Mouse (Mus musculus) fibroblast of lung, adult 2 months (primary cell): ENCODE results near the gene Srebf1.

Experiments used
- DNase-seq: peaks from one replicate; pipeline ENCODE4 v3.0.0-alpha.2; 2011; ENCODE audit warnings: low read depth

Gene Srebf1

DNA sequence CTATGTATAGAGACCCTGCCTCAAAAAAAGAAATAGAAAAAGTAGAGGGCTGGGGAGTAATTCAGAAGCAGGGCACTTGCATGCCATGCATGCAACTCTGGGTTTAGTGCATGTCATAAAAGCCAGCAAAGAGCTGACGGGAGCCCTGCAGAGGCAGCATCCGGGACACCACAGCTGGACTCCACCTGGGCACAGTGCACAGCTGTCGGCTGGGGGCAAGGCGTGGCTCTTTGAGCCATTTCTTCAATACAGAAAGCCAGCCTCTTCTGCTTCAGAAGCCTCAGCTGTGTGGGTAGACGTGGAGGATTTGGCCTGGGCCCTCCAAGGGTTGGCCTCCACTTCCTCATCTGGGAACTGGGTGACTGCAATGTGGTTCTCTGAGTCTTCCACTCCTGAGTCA is 13.0 kb upstream of the Srebf1 start:
- DNase-seq: no peak

DNA sequence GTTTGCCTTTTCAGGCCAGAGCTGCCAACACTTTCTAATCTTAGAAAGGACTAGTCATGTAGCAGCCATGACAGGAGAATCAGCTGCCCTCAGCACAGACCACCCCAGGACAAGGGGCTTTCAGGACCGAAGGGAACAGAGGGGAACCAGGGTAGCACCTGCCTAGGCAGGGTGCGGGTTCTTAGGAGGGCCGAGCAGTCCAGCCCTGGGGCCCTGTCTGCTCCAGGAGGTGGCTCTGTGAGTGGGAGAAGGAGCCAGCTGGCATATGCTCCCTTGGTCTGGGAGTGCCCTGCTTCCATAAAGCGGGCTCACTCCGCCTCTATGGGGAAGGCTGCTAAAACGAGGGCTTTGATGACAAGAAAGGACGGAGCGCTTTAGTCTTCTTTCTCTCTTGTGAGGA is 10.9 kb upstream of the Srebf1 start:
- DNase-seq: no peak

- DNase-seq: no peak
These were observed 10.2 kb upstream of the Srebf1 start for GRCm38 (mm10) chr11:60232441-60233058.

GRCm38 (mm10) chr11:60231951-60232350 is 9.6 kb upstream of the Srebf1 start:
- DNase-seq: no peak

GRCm38 (mm10) chr11:60231326-60231725 is 8.9 kb upstream of the Srebf1 start:
- DNase-seq: no peak

DNA sequence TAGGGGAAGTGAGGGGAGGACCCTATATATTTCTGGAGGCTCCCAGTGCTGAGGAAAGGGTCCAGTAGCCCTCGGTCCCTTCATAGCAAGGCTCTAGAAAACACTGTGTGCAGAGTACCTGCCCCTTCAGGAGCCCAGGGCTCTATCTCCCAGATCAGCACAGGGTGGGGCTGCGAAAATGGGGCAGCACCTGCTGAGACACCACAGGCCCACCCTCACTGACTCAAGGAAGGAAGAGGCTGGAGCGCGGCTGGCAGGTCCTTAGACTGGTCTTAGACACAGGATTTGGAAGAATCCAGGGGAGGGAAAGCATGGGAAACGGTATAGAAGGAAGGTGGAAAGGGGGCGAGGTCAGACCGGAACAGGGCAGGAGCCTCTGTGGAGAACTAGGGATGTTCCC is 8.1 kb upstream of the Srebf1 start:
- no peak for DNase-seq

- no peak for DNase-seq
These were observed 7.4 kb upstream of the Srebf1 start for GRCm38 (mm10) chr11:60229821-60230220.

GRCm38 (mm10) chr11:60228525-60228924 is 6.1 kb upstream of the Srebf1 start:
- no peak for DNase-seq

DNA sequence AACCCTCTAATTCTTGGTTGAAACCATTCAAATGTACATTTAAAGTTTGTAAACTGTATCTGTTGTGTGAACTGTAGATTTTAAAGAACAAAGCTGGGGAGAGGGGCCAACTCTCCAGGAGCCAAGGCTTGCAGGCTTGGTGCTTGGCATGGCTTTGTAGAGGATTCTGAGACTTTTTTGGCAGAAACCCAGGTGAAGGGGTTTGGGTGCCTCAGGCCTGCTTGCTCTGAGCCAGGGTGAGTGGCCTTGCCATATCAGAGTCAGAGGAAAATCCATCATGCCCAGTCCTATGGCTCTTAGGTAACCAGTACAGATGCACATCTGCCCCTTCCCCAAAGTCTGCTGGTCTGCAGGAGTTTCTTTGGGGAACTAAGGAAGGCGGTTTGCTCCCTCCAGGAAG is 3.5 kb upstream of the Srebf1 start:
- DNase-seq: no peak

DNA sequence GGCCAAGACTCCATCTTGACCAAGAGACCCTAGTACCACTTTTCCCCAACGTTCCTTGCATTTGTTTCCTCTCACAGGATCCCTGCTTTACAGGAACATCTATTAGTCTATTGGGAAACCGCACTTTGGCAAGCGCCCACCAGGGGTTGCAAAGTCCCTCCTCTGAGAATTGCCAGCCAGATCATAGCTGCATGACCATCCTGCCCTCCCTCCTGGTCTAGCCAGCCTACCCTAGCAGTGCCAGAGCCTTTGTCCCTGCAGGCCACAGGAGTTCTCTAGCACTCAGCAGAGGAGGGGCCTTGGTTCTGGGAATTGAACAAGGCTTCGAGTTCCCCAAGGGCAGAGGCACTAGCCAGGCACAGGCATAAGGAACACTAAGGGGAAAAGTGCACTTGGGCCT is 2.3 kb upstream of the Srebf1 start:
- DNase-seq: peak; percentile 43

DNA sequence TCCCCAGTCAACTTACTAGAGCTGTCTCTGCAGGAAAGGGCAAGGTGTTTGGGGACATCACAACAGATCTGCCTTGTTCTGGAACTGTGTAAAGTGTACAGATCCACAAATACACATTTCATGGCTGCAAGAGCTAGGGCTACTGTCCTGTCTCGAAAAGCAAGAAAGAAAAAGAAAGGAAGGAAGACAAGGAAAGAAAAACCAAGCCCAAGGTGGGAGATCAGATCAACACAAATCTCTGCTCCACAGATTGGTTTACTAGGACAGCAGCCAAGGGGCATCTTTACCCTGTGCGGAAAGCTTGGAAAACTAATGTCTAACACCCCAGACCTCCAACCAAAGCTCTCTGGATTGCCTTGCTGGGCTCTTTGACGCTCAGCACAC is 304 bp downstream of the Srebf1 start:
- no peak for DNase-seq

GRCm38 (mm10) chr11:60221425-60221824 is 956 bp downstream of the Srebf1 start:
- DNase-seq: no peak

- peak; percentile 74 for DNase-seq
These were observed 2.0 kb downstream of the Srebf1 start for GRCm38 (mm10) chr11:60220291-60220804.

GRCm38 (mm10) chr11:60219609-60220008 is 2.8 kb downstream of the Srebf1 start:
- peak; percentile 56 for DNase-seq

GRCm38 (mm10) chr11:60217467-60217866 is 4.9 kb downstream of the Srebf1 start:
- DNase-seq: no peak

DNA sequence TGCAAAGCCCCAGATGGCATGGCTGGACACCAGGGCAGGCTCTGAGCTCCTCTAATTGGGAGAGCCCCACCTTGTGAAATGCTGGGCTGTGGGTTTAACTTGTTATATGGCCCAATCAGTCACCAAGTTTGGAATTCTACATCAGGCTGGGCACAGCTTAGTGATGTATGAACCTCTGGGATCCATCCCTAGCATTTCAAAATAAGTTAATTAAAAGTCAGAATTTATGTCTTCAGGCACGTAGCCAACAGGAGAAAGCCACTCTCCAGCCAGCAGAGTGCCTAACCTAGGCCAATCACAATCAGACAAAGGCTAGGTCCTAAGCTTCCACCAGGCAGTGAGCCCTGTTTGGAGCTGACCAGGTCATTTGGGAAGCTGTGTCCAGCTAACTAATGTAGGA is 5.7 kb downstream of the Srebf1 start:
- DNase-seq: no peak

DNA sequence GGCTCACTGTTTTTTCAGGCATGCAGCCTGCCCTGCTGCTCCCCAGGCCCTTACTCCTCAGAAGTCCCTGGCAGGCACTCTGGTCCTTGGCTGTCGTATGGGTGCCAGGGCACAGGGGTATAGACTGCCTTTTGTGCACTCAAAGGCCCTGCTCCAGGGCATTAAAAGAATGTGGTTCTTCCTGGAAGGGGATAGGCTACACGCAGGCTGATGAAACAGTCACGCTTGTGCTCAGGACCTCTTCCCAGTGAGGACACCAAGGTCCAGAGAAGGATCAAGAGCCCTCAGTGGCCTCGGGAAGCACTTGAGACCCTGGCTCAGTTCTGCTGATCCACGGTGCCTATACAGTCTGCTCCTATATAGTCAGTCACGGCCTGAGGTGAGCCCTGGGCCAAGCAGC is 9.1 kb downstream of the Srebf1 start:
- no peak for DNase-seq

GRCm38 (mm10) chr11:60211761-60212160 is 10.6 kb downstream of the Srebf1 start:
- no peak for DNase-seq

DNA sequence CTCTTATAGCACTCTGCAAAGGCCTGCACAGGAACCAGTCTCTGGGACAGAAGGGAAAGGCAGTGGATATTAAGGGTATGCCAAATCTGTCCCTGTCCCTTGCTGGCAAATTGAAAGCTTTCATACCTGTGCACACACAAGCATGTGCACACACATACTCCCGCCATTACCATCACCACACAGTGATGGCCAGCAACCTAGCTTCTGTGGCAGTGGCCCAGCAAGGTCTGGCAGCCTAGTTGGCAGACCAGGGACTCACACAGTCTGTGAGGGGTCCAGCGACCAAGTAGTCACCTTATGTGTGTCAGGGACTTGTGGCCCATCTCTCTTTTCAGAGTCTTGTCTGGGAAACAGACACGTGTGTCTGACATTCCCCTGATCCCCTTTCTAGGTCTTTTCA is 11.2 kb downstream of the Srebf1 start:
- no peak for DNase-seq

- DNase-seq: peak; percentile 64
These were observed 12.1 kb downstream of the Srebf1 start for GRCm38 (mm10) chr11:60210305-60210724.

DNA sequence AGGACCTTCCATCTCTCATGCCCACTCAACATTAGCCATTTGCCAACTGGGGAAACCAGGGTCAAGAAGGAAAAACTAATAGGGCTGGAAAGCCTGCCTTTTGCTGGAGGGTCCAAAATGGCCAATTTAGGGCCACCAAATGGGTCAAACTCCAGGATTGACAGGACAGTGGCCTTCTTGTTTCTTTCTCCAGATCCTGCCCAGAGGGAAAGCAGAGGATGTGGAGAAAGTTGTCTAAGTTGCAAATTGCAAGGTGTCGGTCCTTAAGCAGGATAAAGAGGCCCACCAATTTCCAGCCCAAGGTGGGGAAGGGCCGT is 12.5 kb downstream of the Srebf1 start:
- no peak for DNase-seq

DNA sequence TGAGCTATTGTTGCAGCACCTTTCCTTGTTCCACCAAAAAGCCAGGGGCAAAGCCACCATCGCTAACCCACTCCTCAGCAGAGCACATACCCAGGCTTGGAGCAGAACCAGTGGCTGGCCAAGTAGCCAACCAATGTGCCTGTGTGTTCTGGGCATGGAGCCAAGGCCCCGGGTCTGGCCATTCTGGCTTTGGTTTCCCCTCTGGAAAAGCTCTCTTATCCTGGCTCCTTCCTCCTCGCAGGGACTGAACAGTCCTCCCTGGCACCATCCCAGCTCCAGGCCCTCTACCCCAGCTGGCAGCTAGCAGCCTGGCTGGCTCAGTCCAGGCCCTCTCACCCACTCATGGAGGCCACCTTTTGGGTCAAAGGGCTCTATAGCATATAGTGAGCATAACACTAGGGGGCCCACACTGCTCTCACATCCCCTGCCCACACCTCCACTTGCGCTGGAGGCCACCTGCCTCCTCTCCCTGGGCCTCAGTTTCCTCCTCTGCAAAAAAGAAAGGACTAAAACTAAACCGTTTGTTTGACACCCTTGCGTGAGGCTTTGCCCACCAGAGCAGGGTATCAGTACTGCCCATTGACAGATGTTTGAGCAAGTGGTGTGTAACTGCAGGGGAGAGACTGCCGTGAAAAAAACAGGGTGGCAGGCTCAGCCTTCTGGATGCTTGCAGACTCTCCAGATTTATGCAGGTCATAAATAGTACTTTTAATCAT is 13.0 kb downstream of the Srebf1 start:
- peak; percentile 44 for DNase-seq

- DNase-seq: no peak
These were observed 13.7 kb downstream of the Srebf1 start for GRCm38 (mm10) chr11:60208712-60209111.

GRCm38 (mm10) chr11:60208201-60208600 is 14.2 kb downstream of the Srebf1 start:
- no peak for DNase-seq
